Mouse (Mus musculus) stomach, embryonic 16.5 days (tissue): ENCODE measurements around the gene Ajm1. TPM values are rescaled to one million over a fixed set of nuclear protein-coding genes. Genes with fewer than 3 reads are reported as not detected.
"Not testable (repeated sequence)": the region's sequence is repeated elsewhere in the genome, so short reads cannot be mapped to it uniquely, and the experiment has no call there.

ENCODE experiments used
- ATAC-seq: fragments of 200-750 bp; cut with Nextera tagmentation; 2 replicates; pipeline ENCODE4 v1.8.0; 2017; ENCODE audit warnings: moderate number of reproducible peaks, moderate TSS enrichment; ENCODE audit not compliant: insufficient read depth, low FRiP score
- H3K27ac ChIP-seq: fragments of 300-500 bp; sonication (generic); 2 replicates; pipeline ENCODE4 v1.5.1; 2014; ENCODE audit warnings: low read length
- H3K27me3 ChIP-seq: fragments of 300-500 bp; sonication (generic); 2 replicates; pipeline ENCODE4 v1.6.1; 2014; ENCODE audit warnings: low read length, control low read depth, mixed read lengths; ENCODE audit not compliant: control insufficient read depth, insufficient read depth
- H3K36me3 ChIP-seq: fragments of 300-500 bp; sonication (generic); 2 replicates; pipeline ENCODE4 v1.6.1; 2014; ENCODE audit warnings: low read length; ENCODE audit not compliant: control insufficient read depth, insufficient read depth
- H3K4me1 ChIP-seq: fragments of 300-500 bp; sonication (generic); 2 replicates; pipeline ENCODE4 v1.6.1; 2014; ENCODE audit warnings: low read length, control low read depth, mixed read lengths; ENCODE audit not compliant: control insufficient read depth, insufficient read depth
- H3K4me2 ChIP-seq: fragments of 300-500 bp; sonication (generic); 2 replicates; pipeline ENCODE4 v1.6.1; 2014; ENCODE audit warnings: low read depth, low read length, mixed read lengths
- H3K4me3 ChIP-seq: fragments of 300-500 bp; sonication (generic); replicated peaks from 2 replicates; pipeline ENCODE4 v1.5.1; 2014; ENCODE audit warnings: mild to moderate bottlenecking, low read length
- H3K9ac ChIP-seq: fragments of 300-500 bp; sonication (generic); 2 replicates; pipeline ENCODE4 v1.6.1; 2014; ENCODE audit warnings: low read length
- H3K9me3 ChIP-seq: fragments of 300-500 bp; sonication (generic); replicated peaks from 2 replicates; pipeline ENCODE4 v1.6.1; 2016; ENCODE audit warnings: low read length, control low read depth; ENCODE audit not compliant: control insufficient read depth
- WGBS: fragments of 180-500 bp; shearing (Covaris S2); extraction: QIAGEN DNeasy Blood & Tissue Kit; methylation state at CpG from one replicate; pipeline ENCODE4 v1.1.7; 2014; 5-methylcytosine and 5-hydroxymethylcytosine counted together
- polyA plus RNA-seq: library from polyadenylated mRNA; unstranded; fragments of >200 nt; fragmentation: Nextera tagmentation; extraction: Ambion mirVana; gene quantifications from 2 replicates; pipeline ENCODE4 v1.2.1, GENCODE M21; 2015

The Ajm1 gene
- polyA plus RNA-seq, 1 experiment from 2014 or later: 0.94 TPM

DNA sequence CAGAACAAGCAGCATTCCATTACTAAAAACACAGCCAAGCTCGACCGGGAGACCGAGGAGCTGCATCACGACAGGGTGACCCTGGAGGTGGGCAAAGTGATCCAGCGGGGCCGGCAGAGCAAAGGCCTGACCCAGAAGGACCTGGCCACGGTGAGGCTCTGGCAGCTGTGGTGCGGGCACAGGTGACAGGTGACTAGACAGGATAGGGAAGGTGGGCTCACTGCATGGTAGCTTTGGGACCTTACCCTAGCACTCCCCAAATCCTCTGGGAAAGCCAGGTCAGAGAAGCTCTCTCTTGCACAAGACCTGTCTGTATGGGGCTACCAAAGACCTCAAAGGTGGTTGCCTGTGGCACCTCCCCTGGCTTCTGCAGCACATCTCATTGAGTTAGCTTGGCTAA is 21.0 kb downstream of the Ajm1 start:
- Histone ChIP-seq H3K27me3 (no peaks in the 10 kb centered on the region), H3K27ac (no peak overlapping the region), H3K4me1 (peaks cover 18% of the 10 kb centered on the region), H3K36me3 (peaks cover 22% of the 10 kb centered on the region), H3K4me3 (no peak overlapping the region), H3K9ac (no peak overlapping the region), H3K4me2 (no peak overlapping the region), H3K9me3 (no peaks in the 10 kb centered on the region)
- no peak for ATAC-seq
- WGBS: 88% methylated on average over 8 of the region's 8 CpGs

GRCm38 (mm10) chr2:25558774-25559173 is 22.8 kb downstream of the Ajm1 start:
- H3K27me3 ChIP-seq: no peaks in the 10 kb centered on the region
- H3K4me2 ChIP-seq: peak overlapping the region; percentile 95
- peaks cover 18% of the 10 kb centered on the region for H3K4me1 ChIP-seq
- H3K4me3 ChIP-seq: peak overlapping the region; percentile 87
- H3K9me3 ChIP-seq: no peaks in the 10 kb centered on the region
- ATAC-seq: no peak
- peak overlapping the region; percentile 95 for H3K9ac ChIP-seq
- no peak overlapping the region for H3K27ac ChIP-seq
- H3K36me3 ChIP-seq: peaks cover 22% of the 10 kb centered on the region
- WGBS: 59% methylated on average over 6 of the region's 6 CpGs

DNA sequence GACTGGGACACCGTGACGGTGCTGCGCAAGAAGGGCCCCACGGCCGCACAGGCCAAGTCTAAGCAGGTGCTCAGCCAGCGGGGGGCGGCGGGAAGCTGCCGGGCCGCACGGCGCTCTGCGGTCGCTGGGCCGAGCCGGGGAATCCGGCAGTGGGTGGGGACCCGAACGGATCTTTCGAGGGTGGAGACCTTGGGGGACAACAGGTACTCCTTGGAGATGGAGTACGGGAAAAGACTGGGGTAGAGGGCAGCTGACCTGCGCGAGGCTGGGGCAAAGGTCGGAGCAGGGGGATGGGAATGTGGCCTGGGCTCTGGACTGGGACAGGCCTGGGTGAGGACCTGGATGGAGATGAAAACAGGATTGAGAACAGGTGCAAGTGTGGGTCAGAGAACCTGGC is 23.6 kb downstream of the Ajm1 start:
- Histone ChIP-seq H3K4me1 (peaks cover 18% of the 10 kb centered on the region), H3K9ac (peak overlapping the region; percentile 95), H3K27me3 (no peaks in the 10 kb centered on the region), H3K4me2 (peak overlapping the region; percentile 95), H3K36me3 (peaks cover 17% of the 10 kb centered on the region), H3K27ac (peak overlapping the region; percentile 50; the same call in 1 of the 2 replicates), H3K4me3 (peak overlapping the region; percentile 87), H3K9me3 (no peaks in the 10 kb centered on the region)
- 1% methylated on average over 24 of the region's 24 CpGs for WGBS
- peak; percentile 28; the same call in 1 of the 2 replicates for ATAC-seq

GRCm38 (mm10) chr2:25557221-25557963 is 24.2 kb downstream of the Ajm1 start, which contains the start of gene Edf1:
Gene Edf1 (plus strand): TSS chr2:25557847.
- Histone ChIP-seq H3K9me3 (no peaks in the 10 kb centered on the region), H3K4me1 (peaks cover 18% of the 10 kb centered on the region), H3K27ac (peak within 1 kb of the TSS; percentile 73), H3K4me3 (peak within 1 kb of the TSS; percentile 87), H3K27me3 (no peaks in the 10 kb centered on the region), H3K4me2 (peak within 1 kb of the TSS; percentile 95), H3K36me3 (peaks cover 12% of the 10 kb centered on the region; the same call in 1 of the 2 replicates), H3K9ac (peak within 1 kb of the TSS; percentile 95)
- peak; percentile 97 for ATAC-seq
- under 1% methylated on average over 61 of the region's 61 CpGs for WGBS

- no peak for ATAC-seq
- 65% methylated on average over 1 of the region's 1 CpGs for WGBS
- Histone ChIP-seq H3K27ac (no peak overlapping the region), H3K27me3 (no peaks in the 10 kb centered on the region), H3K9ac (no peak overlapping the region), H3K4me3 (no peak overlapping the region), H3K4me1 (peaks cover 18% of the 10 kb centered on the region), H3K9me3 (no peaks in the 10 kb centered on the region), H3K4me2 (no peak overlapping the region), H3K36me3 (peaks cover 5% of the 10 kb centered on the region; the same call in 1 of the 2 replicates)
Observed at GRCm38 (mm10) chr2:25556296-25556695, 25.3 kb downstream of the Ajm1 start.

DNA sequence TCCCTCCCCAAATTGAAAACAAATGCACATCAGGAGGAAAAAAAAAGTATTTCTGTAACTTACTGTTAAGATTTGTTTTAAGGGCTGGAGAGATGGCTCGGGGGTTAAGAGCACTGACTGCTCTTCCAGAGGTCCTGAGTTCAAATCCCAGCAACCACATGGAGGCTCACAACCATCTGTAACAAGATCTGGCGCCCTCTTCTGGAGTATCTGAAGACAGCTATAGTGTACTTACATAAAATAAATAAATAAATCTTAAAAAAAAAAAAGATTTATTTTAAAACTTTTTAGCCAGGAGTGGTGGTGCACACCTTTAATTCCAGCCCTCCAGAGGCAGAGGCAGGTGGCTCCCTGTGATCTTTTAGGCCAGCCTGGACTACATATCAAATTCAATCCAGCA is 26.1 kb downstream of the Ajm1 start:
- H3K27ac ChIP-seq, ATAC-seq, H3K9me3 ChIP-seq, H3K4me2 ChIP-seq, H3K36me3 ChIP-seq, H3K4me3 ChIP-seq, H3K9ac ChIP-seq, H3K27me3 ChIP-seq: not testable (repeated sequence)
- peaks cover 18% of the 10 kb centered on the region for H3K4me1 ChIP-seq
- WGBS: 52% methylated on average over 2 of the region's 2 CpGs

- H3K4me2 ChIP-seq, H3K36me3 ChIP-seq, ATAC-seq, H3K4me3 ChIP-seq, H3K4me1 ChIP-seq, H3K9ac ChIP-seq, H3K9me3 ChIP-seq, H3K27ac ChIP-seq, H3K27me3 ChIP-seq: not testable (repeated sequence)
- WGBS: 92% methylated on average over 4 of the region's 4 CpGs
Observed at GRCm38 (mm10) chr2:25553171-25553786, 28.3 kb downstream of the Ajm1 start.

GRCm38 (mm10) chr2:25551186-25551585 is 30.4 kb downstream of the Ajm1 start:
- Histone ChIP-seq H3K4me3 (no peak overlapping the region), H3K27ac (no peak overlapping the region), H3K4me1 (peaks cover 4% of the 10 kb centered on the region), H3K4me2 (no peak overlapping the region), H3K9me3 (no peaks in the 10 kb centered on the region), H3K9ac (no peak overlapping the region), H3K27me3 (no peaks in the 10 kb centered on the region), H3K36me3 (no peaks in the 10 kb centered on the region)
- WGBS: 29% methylated on average over 5 of the region's 5 CpGs
- no peak for ATAC-seq
